Mouse (Mus musculus): Measurements from ENCODE around the gene Olfr56.

Olfr56 gene

DNA sequence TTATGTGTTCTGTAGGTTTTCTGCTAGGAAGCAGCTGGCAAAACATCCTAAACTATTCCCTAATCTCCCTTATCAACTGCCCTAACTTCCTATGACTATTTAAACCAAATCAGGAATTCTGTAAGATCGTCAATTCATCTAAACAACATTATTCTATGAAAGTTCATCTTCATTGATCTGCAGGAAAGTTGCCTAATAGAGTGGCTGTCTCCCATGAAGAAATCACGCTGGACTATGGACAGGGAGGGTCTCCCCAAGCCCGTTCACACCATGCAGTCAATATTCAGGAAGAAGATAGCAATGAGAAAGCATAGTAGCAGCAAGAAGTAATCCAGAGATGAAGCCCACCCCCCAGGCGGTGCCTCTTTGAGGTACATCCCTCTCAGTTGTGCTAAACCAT lies 112.5 kb downstream of the Olfr56 start:
- no peak for DNase-seq (ENCODE audit: low read depth, low spot score)

DNA sequence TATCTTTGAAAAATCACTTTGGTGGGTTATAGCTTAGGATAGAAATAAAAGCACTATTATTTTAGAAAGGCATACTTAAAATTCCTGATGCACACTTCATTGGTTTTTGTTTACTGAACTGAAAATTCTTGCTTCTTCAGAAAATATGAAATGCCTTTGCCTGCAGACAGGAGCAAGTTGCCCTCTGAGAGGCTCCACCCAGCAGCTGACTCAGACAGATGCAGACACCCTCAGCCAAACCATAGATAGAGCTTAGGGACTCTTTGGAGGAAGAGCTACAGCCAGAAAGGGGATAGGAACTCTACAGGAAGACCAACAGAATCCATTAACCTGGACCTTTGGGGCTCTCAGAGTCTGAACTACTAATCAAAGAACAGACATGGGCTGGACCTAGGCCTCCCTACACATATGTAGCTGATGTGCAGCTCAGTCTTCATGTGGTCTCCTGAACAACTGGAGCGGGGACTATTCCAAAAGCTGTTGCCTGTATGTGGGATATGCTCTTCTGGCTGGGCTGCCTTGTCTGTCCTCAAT lies 113.4 kb downstream of the Olfr56 start:
- no peak for DNase-seq (ENCODE audit: low read depth, low spot score)

DNA sequence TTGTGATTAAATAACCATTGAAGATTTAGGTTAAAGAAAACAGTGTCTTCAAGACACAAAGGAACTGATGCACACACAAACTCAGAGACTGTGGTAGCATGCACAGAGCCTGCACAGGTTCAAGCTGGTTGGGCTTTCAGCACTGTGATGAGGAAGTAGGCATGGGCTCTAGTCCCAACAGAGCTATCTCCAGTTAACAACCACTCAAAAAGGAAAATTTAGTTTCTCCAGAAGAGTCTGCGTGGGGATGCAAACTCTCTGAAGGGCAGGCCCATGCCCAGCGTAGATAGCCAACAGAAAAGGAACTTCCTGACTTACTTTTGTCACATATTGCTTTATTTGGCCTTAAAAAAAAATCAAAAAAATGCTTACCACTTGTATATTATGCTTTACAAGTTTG lies 114.1 kb downstream of the Olfr56 start:
- DNase-seq (ENCODE audit: low read depth, low spot score), result no peak

DNA sequence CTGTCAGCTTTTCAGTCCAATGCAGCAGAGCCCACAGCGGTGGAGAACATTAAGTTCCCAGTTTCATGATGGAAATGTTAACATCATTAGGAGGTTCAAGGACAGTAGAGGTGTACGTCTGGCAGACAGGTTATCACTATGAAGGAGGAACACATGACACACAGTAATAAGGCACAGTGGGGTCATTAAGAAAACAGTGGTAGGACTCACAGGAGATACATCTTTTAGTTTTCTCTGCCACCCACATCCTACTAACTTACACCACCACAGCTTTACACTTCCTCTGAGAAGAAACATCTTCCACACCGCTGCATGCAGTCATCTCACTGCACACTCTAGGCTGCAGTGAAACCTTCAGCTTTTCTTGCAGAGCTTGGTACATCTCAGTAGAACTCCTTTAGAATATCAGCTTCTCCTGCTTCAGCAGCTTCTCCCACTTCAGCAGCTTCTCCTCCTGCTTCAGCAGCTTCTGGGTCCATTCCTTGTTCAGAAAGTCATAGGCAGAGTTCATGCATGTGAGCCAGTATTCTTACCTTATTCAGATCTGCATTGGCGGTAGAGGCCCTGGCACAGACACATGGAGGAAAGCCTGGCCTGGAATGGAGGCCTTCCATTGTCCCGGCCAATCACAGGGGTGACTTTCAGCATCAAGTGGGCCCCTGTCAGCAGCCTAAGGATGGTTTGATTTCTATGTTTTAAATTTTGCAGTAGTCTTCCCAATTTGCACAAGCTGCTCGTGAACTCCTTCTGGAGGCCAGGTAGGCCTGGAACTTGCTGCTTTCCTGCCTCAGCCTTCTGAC lies 115.4 kb downstream of the Olfr56 start:
- no peak for DNase-seq (ENCODE audit: low read depth, low spot score)

DNA sequence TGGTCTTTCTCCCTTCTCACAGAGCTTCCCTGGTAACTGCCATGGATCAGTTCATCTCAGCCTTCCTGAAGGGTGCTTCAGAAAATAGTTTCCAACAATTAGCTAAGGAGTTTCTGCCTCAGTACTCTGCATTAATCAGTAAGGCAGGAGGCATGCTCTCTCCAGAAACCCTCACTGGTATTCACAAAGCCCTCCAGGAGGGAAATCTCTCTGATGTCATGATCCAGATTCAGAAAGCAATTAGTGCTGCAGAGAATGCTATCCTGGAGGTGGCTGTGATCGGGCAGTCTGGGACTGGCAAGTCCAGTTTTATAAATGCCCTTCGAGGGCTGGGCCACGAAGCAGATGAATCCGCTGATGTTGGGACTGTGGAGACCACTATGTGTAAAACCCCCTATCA lies 116.7 kb downstream of the Olfr56 start:
- DNase-seq (ENCODE audit: low read depth, low spot score), result no peak

DNA sequence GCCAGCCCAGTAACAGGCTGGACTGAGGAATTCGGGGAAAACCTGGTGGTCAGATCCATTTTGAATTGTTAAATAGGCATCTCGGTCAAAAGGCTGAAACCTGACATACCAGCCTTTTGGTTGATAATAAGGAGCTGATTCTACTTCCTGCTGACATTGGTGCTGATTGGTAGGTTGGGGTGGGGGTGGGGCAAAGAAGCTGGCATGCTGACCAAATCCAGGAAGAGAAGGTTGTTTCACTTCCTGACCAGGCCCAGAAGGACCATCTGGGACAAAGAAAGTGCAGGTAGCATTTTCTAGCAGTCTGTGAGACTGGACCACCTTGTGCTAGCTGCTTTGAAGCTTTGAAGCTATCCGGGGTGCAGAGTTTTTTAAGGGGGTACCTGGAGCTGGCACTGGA lies 121.7 kb downstream of the Olfr56 start:
- DNase-seq (ENCODE audit: low read depth, low spot score), result no peak

DNA sequence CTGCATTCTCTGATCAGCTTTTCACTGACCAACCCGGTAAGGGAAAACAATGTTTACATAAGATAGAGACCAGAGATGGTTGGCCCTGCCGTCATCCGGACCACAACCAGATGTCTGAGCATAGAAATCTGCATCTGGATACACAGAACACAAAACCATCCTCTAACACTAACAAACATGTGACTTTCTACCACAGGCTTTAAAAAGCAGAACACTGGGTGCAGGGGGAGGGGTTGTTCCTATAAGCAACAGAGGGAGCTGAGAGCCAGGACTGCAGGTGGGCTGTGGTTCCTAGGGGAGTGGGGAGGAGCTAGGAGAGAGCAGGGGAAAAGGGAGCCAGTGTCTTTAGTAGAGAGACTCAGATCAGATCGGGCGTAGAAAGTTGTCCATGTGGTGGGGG lies 122.8 kb downstream of the Olfr56 start:
- no peak for DNase-seq (ENCODE audit: low read depth, low spot score)

DNA sequence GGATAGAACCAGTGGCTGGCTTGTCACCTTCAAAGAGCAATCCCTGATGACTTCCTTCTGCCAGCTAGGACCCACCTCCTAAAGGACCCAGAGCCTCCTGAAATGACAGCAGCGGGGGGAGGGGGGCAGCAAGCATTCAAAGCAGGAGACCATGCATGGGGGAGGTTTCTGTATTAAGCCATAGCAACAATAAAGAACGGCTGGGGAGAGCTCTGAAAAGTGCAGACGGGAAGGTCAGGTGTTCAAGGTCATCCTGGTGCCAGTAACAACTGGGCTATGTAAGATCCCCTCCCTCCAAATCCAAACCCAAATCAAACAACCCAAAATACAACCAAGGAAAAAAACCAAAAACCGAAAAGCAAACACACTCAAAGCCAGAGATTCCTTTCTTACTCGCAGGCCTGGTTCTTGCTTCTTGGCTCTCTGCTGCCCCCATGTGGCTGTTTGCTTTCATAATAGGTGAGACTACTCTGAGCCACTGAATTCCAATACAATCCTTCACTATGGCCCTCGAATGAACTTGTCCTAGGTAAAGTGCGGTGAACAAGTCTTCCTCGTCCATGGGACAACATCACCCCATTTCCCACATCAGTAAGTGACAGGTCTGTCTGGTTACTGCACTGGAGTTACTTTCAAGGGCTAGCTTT lies 124.5 kb downstream of the Olfr56 start:
- DNase-seq (ENCODE audit: low read depth, low spot score), result peak; percentile 71

DNA sequence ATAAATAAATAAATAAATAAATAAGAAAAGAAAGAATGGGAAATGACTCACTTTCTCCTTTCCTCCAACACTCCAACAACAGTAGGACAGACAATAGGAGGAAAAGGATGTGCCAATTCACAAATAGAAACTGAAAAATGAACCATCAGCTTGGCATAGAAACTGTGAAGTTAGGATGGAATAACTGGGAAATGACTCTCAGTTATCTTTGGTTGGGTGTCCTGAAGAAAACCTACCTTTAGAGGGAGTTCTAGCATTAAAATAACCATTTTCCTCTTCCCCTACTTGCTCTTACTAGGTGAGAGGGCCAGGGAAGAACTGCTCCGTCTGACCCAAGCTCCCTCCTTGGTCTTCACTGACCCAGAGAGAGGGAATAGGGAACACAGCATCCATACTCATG lies 127.1 kb downstream of the Olfr56 start:
- no peak for DNase-seq (ENCODE audit: low read depth, low spot score)

DNA sequence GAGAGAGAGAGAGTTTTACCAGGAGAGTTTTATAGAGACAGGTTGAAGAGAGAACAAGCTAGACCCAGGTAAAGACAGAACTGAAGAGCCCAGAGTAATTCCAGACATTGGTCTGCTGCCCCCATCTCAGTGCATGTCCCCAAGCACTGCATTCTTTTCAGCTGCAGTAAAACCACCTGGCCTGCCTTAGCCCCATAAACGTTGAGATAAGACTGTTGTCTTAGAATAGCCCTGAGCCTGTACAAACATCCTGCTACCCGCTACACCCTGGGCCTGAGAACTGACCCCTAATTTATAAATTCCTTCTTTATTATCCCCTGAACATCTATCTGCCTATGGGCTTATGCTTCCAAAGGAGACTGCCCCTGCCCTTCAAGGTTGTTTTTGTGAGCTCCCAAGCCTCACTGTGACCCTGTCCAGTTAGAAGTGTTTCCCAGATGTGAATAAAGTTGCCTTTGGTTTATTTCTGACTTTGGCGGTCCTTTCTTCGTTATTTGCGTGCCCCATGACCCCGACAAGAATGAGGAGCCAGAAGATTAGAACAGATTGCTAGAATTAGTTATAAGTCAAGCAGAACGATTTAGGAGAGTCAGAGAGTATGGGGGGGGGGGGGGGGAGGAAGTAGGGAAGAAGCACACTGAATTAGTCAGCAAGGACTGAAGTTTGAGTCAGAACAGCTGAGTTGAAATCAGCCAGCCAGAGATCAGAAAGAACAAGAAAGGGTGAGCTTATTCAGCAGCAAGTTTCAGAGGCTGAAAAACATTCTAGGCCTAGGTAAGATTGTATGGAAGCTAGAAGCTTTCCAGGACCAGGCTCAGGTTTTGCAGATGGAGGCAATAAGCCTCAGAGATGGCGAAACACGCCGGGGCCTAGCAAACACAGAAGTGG lies 129.2 kb downstream of the Olfr56 start:
- DNase-seq (ENCODE audit: low read depth, low spot score), result no peak

DNA sequence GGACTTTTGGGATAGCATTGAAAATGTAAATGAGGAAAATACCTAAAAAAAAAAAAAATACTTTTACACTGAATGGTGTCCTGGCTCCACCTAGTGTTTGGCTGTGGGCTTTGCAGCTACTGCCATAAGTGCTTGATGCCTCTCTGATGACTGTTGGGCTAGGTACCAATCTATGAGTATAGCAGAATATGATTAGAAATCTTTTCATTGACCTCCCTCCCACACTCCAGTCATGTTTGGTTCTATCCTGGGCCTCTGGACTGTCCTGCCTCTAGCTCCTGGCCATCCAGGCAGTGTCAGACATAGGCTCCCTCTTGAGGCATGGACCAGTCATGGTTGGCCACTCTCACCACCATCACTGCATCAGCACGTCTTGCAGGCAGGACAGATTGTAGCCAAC lies 130.1 kb downstream of the Olfr56 start:
- no peak for DNase-seq (ENCODE audit: low read depth, low spot score)

DNA sequence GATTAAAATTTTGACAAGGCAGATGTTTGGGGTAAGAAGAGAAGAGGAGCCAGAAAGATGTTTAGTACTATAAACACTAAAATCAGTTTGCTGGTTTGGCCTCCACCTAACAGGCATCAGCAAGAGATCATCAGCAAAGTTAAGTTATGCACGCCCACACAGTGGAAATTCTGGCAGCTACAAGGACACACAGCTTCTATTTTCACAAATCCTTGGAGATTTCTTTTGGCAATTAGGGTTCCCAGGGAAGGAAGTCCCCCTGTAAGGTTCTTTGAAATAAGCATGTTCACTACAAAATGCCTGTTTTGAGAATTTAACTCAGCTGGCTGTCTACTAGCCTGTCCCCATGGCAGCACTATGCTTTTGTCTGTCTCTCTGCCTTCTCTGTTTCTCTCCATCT lies 132.3 kb downstream of the Olfr56 start:
- DNase-seq (ENCODE audit: low read depth, low spot score), result no peak

DNA sequence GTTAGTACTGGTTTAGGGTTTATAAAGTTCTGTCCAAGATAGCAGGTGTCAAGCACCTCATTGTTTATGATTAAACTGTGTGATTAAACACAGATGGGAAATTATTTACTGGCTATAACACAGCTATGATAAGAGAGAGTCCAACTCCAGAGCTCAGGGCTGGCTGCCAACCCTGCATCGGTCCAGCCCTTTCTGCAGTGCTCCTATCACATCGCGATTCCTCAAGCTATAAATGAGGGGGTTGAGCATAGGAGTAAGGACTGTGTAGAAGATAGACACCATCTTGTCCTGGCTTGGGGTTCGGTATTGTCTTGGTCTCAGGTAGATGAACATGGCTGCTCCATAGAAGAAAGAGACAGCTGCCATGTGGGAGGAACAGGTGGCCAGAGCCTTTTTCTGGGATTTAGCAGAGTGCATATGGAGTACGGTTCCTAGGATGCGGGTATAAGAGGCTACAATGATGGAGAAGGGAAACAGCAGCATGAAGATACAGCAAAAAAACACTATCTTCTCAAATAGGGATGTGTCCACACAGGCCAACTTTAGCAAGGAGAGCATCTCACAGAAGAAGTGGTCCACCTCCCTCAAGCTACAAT lies 134.0 kb downstream of the Olfr56 start:
- DNase-seq (ENCODE audit: low read depth, low spot score), result no peak

DNA sequence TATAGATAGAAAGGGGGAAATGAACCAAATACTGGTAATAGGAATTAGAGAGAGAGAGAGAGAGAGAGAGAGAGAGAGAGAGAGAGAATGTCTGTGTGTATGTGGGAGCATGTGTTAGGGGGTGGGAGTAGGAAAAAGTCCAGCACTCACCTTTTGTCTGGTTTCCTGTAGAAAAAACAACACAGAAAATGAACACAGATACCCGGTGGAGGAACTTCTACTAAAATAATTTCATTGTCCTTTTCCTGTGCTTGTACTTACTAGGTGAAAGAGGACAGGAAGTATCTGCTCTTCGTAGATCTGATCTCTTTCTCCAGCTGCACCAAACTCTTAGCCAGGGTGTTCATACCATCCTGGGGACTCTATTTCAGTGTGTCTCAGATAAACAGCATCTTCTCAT lies 135.5 kb downstream of the Olfr56 start:
- no peak for DNase-seq (ENCODE audit: low read depth, low spot score)

DNA sequence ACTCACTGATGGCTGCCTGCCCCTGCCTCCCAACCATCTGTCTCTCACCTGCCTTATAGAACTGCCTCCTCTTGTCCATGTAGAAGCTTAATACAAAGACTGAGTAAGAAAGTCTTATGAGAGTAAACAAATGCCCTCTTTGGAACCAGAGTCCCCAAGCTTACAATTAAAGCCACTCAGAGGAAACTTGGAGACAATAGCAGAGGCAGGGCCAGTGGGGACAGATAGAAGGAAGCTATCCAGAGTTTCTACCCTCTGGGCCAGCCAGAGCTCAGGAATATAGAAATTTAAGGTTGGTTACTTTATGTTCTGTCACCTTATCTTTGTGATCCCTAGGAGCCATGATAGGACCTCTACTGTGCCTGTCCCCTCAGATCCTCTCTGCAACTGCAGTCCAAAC lies 136.1 kb downstream of the Olfr56 start, which contains the start of gene Olfr1396:
Olfr1396 (minus strand) TSS at position 101 of the 400 bp plus-strand sequence.
- no peak for DNase-seq (ENCODE audit: low read depth, low spot score)

DNA sequence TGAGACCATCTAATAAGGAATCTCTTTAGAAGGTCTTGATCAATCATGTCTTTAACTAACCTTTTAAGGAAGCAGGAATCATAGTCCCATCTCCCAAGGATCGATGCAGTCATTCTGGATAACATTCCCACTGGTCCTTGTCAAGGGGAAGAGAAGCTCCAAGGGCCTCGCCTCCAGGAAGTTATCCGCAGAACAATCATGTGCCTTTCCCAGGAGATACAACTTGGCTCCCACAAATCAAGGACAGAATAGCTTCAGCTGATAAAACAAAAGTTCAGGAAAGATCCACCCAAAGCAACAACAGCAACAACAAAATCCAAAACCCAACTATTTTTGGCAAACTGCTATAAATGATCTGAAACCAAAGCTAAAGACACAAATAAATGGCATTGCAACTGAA lies 140.9 kb downstream of the Olfr56 start:
- no peak for DNase-seq (ENCODE audit: low read depth, low spot score)

DNA sequence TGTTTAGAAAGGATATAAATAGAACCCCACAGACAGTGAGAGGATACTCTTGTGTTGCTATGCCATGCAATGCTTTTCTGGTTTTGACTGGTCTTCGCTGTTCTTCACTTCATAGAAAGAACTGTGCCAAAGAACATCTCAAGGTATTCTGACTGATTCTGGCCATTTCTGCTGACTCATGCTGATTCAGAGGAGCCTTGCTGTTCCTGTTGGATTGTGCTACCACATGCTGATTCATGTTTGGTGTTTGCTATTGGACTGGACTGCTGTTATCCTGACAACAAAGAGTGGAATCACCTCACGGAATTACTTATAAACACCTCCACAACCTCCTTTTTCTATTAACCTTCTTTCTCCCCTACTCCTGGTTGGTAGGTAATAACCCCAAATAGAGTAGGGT lies 145.5 kb downstream of the Olfr56 start:
- DNase-seq (ENCODE audit: low read depth, low spot score), result no peak

DNA sequence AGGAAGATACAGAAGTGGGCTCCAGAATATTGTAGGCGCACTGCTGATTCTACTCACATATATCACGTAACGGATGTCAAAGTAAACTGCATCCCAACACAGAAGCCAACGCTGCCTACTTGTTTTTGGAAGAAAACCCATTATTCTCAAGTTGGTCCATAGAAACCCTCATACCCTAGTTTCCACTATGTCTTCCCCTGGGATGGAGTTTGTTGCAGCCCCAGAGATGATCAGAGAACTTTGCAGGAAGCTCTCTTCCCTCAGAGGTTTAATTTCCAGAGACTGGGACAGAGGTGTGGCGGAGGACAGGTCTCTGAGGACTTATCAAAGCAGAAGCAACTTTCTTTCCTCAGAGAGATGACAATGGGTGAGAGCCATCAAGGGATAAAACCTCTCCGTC lies 163.3 kb downstream of the Olfr56 start, which contains the start of gene Olfr1395:
Olfr1395 (plus strand) TSS at position 301 of the 400 bp plus-strand sequence.
- DNase-seq (ENCODE audit: low read depth, low spot score), result no peak

DNA sequence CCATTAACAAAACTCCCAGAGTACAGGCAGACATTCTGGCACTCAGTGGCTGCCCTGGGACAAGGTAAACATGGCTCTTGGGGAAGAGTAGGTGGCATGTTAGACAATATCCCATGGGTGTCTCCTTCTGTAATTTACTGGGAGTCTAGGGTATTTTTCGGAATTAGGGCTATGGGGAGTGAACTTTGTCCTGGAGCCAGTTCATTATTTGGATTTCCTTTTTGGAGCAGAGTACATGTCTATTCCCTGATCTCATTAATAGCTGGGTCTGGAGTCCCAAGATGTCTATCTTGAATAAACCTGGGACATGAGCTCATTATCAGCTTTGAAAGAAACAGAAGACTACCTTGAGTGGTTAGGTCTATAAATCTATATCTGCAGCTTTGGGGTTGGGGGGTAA lies 175.4 kb downstream of the Olfr56 start, which contains the start of gene Olfr1394:
Olfr1394 (plus strand) TSS at position 301 of the 400 bp plus-strand sequence.
- DNase-seq (ENCODE audit: low read depth, low spot score), result no peak

DNA sequence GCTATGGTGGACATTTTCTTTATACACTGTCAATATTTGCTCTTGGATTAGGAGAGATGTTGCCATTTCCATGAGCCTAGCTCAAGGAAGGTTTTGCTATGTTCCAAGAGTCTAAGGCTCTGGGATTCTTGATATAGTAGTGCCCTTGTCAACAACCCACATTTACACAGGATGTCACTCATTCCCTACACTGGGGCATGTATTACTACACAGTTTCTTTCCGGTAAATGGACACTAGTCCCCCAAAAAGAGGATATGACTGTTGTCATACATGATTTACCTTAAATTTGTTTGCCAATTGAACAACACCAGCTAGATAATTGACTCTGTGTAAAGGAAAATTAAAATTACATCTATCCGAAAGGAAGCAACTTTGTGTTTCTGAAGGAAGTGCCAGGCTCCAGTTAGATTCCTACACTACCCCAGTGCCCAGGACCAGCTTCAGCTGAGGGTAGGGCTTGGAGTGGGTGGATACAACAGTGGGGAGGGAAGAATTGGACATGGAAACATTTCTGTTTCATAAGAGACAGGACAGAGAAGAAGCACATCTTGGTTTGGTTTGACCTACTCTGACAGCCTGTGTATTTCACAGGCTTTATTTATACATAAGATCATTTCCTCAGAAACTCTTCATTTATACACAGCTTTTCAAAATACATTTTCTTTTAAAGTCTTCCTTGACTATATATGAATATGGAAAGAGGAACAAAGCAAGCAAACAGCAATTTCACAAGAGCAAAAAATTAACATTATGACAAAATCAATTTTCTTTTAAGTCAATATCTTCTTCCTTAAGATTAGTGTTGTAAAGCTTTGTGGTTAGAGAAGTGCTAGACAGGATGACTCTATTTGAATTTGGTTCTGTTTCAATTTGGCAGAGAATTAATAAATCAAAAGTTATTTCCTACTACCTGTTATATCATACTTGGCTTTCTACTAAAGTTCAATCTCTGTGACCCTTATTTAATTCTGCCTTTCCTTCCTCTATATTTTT lies 178.4 kb downstream of the Olfr56 start:
- no peak for DNase-seq (ENCODE audit: low read depth, low spot score)

Measured in skeletal muscle tissue, adult 2 months (tissue).